Mouse (Mus musculus) erythroblast, adult 5-6 weeks (primary cell): ENCODE results near the gene Fbxo2. TPM values are rescaled to one million over a fixed set of nuclear protein-coding genes. Genes with fewer than 3 reads are reported as not detected.

Experiments used
- total RNA-seq, 2 experiments: library from RNA; stranded (forward) in 1 of 2; stranded (reverse) in 1 of 2; fragments of 150-400 nt in 1 of 2; fragments of 200-764, 138-1000 nt in 1 of 2; gene quantifications; 2 replicates each; pipeline versions ENCODE4 v1.2.3 to v1.2.4; 2015 to 2017; ENCODE audit warnings: low replicate concordance in 2 of 2

The Fbxo2 gene
- total RNA-seq, 2 experiments from 2014 or later = not detected

Other genes with a start within 250 kb of the Fbxo2 start
- 1.5 and 2.1 TPM in 2 replicates for gene Plod1, start 223.9 kb upstream of the Fbxo2 start, total RNA-seq (2015; ENCODE audit: low replicate concordance)
- 2.4 and 2.6 TPM in 2 replicates for gene Plod1, start 223.9 kb upstream of the Fbxo2 start, total RNA-seq (2017; ENCODE audit: low replicate concordance)
- 12.1 and 14.4 TPM in 2 replicates for gene 2510039O18Rik, start 219.7 kb upstream of the Fbxo2 start, total RNA-seq (2015; ENCODE audit: low replicate concordance)
- gene 2510039O18Rik, start 219.7 kb upstream of the Fbxo2 start, total RNA-seq (2017; ENCODE audit: low replicate concordance) = 9.6 and 11.1 TPM in 2 replicates
- not detected in 2 replicates for gene Nppb, start 174.8 kb upstream of the Fbxo2 start, total RNA-seq (2015; ENCODE audit: low replicate concordance)
- not detected in 2 replicates for gene Nppb, start 174.8 kb upstream of the Fbxo2 start, total RNA-seq (2017; ENCODE audit: low replicate concordance)
- not detected in 2 replicates for gene Nppa, start 159.9 kb upstream of the Fbxo2 start, total RNA-seq (2015; ENCODE audit: low replicate concordance)
- gene Nppa, start 159.9 kb upstream of the Fbxo2 start, total RNA-seq (2017; ENCODE audit: low replicate concordance) = not detected in 2 replicates
- gene Clcn6, start 121.8 kb upstream of the Fbxo2 start, total RNA-seq (2015; ENCODE audit: low replicate concordance) = 0.63 and 2.1 TPM in 2 replicates
- gene Clcn6, start 121.8 kb upstream of the Fbxo2 start, total RNA-seq (2017; ENCODE audit: low replicate concordance) = 2.0 and 3.1 TPM in 2 replicates
- 1.0 and 5.4 TPM in 2 replicates for gene Mthfr, start 121.5 kb upstream of the Fbxo2 start, total RNA-seq (2015; ENCODE audit: low replicate concordance)
- gene Mthfr, start 121.5 kb upstream of the Fbxo2 start, total RNA-seq (2017; ENCODE audit: low replicate concordance) = 4.9 and 7.7 TPM in 2 replicates
- 4.6 and 7.3 TPM in 2 replicates for gene Agtrap, start 72.6 kb upstream of the Fbxo2 start, total RNA-seq (2015; ENCODE audit: low replicate concordance)
- gene Agtrap, start 72.6 kb upstream of the Fbxo2 start, total RNA-seq (2017; ENCODE audit: low replicate concordance) = 7.4 and 9.2 TPM in 2 replicates
- 7.3 and 8.6 TPM in 2 replicates for gene Mad2l2, start 30.2 kb upstream of the Fbxo2 start, total RNA-seq (2015; ENCODE audit: low replicate concordance)
- 3.4 and 7.1 TPM in 2 replicates for gene Mad2l2, start 30.2 kb upstream of the Fbxo2 start, total RNA-seq (2017; ENCODE audit: low replicate concordance)
- 0.42 TPM in 1 of 2 replicates, not detected in the other for gene Draxin, start 29.9 kb upstream of the Fbxo2 start, total RNA-seq (2015; ENCODE audit: low replicate concordance)
- 0.84 TPM in 1 of 2 replicates, not detected in the other for gene Draxin, start 29.9 kb upstream of the Fbxo2 start, total RNA-seq (2017; ENCODE audit: low replicate concordance)
- 2.7 and 3.3 TPM in 2 replicates for gene Fbxo6, start 8.5 kb upstream of the Fbxo2 start, total RNA-seq (2015; ENCODE audit: low replicate concordance)
- 1.3 and 2.8 TPM in 2 replicates for gene Fbxo6, start 8.5 kb upstream of the Fbxo2 start, total RNA-seq (2017; ENCODE audit: low replicate concordance)
- not detected in 2 replicates for gene Fbxo44, start 139 bp upstream of the Fbxo2 start, total RNA-seq (2015; ENCODE audit: low replicate concordance)
- 0.43 TPM in 1 of 2 replicates, not detected in the other for gene Fbxo44, start 139 bp upstream of the Fbxo2 start, total RNA-seq (2017; ENCODE audit: low replicate concordance)
- not detected in 2 replicates for gene Disp3, start 127.3 kb downstream of the Fbxo2 start, total RNA-seq (2015; ENCODE audit: low replicate concordance)
- gene Disp3, start 127.3 kb downstream of the Fbxo2 start, total RNA-seq (2017; ENCODE audit: low replicate concordance) = not detected in 2 replicates